21 mouse cellular contexts compared by ENCODE assay signal in genomic region chr1:128790881-128791280, GRCm38 (mm10).
A peak's percentile ranks its signal among the peaks of the same experiment; 100 is the strongest.
DNase-seq lines count a peak whose midpoint lies in the region; ATAC-seq and TF ChIP-seq lines count a peak whose summit lies in the region.
"Had no signal": no experiment of that assay in that cellular context is flagged by ENCODE, and none has a peak within 500 bp of the region (broad histone marks: within the 10 kb centered on the region; RNA-seq: fewer than 3 reads in every experiment).

No protein-coding gene starts in this region.

- peaks cover 3% of the 10 kb centered on the region; the same call in 1 of the 2 replicates for H3K4me1 ChIP-seq in forebrain, embryonic 11.5 days (replicated peaks; ENCODE audit: control insufficient read depth, insufficient read depth, low read length)
- H3K4me1 ChIP-seq in forebrain, postnatal 0 days (ENCODE audit: insufficient read depth): no peaks in the 10 kb centered on the region
- H3K4me1 ChIP-seq: intestine, embryonic 15.5 days had no signal

- no peak overlapping the region for H3K27ac ChIP-seq in forebrain, embryonic 11.5 days (ENCODE audit: low read depth, low read length)
- no peak overlapping the region for H3K27ac ChIP-seq in forebrain, postnatal 0 days (ENCODE audit: low read depth, low read length)
- H3K27ac ChIP-seq: hindbrain, embryonic 13.5 days; intestine, embryonic 15.5 days; midbrain, embryonic 12.5 days had no signal

- peak; percentile 37 for DNase-seq in forebrain, embryonic 11.5 days (ENCODE audit: low spot score)
- DNase-seq in forebrain, postnatal 0 days: no peak
- peak; percentile 57 for DNase-seq in 416B (ENCODE audit: low read depth)
- peak; percentile 59 for DNase-seq in thymus, postnatal 0 days (ENCODE audit: low spot score)
- no peak for DNase-seq in cerebellum, adult 9-11 months
- DNase-seq in cerebellum, adult 11 months: no peak
- DNase-seq: adrenal gland, postnatal 14 days; cerebellum, postnatal 10 days; embryo, embryonic 11 days; gastrocnemius, postnatal 36 days; heart, postnatal 36 days; kidney, adult 8-10 months; kidney, postnatal 10 days; liver, postnatal 0 days; lung, postnatal 10 days had no signal

- no peaks in the 10 kb centered on the region for H3K27me3 ChIP-seq in forebrain, embryonic 11.5 days (ENCODE audit: control insufficient read depth, insufficient read depth, low read length)
- no peaks in the 10 kb centered on the region for H3K27me3 ChIP-seq in forebrain, postnatal 0 days (ENCODE audit: insufficient read depth, low read length)
- H3K27me3 ChIP-seq: hindbrain, embryonic 13.5 days; intestine, embryonic 15.5 days; midbrain, embryonic 12.5 days had no signal

- no peak overlapping the region for H3K4me2 ChIP-seq in forebrain, embryonic 11.5 days (ENCODE audit: low read depth, low read length, severe bottlenecking)
- no peak overlapping the region for H3K4me2 ChIP-seq in forebrain, postnatal 0 days (ENCODE audit: low read depth)
- H3K4me2 ChIP-seq: hindbrain, embryonic 13.5 days; intestine, embryonic 15.5 days; liver, embryonic 11.5 days; midbrain, embryonic 12.5 days had no signal

- no peaks in the 10 kb centered on the region for H3K9me3 ChIP-seq in forebrain, embryonic 11.5 days (ENCODE audit: control insufficient read depth, low read length)
- H3K9me3 ChIP-seq in forebrain, postnatal 0 days (ENCODE audit: low read length): no peaks in the 10 kb centered on the region
- H3K9me3 ChIP-seq: hindbrain, embryonic 13.5 days; intestine, embryonic 15.5 days; midbrain, embryonic 12.5 days had no signal

- no peak for TF ChIP-seq CTCF in forebrain, postnatal 0 days (IDR thresholded peaks at IDR 0.05; ENCODE audit: low read depth)

- WGBS in forebrain, embryonic 11.5 days: 86% methylated on average over 6 of the region's 6 CpGs
- WGBS in forebrain, postnatal 0 days: 90% methylated on average over 6 of the region's 6 CpGs

- H3K4me3 ChIP-seq in forebrain, embryonic 11.5 days (ENCODE audit: low read depth, low read length): no peak overlapping the region
- H3K4me3 ChIP-seq in forebrain, postnatal 0 days (ENCODE audit: low read depth, low read length): no peak overlapping the region
- H3K4me3 ChIP-seq: hindbrain, embryonic 13.5 days; intestine, embryonic 15.5 days; midbrain, embryonic 12.5 days had no signal

- H3K36me3 ChIP-seq in forebrain, embryonic 11.5 days (ENCODE audit: control insufficient read depth, insufficient read depth, low read length): no peaks in the 10 kb centered on the region
- H3K36me3 ChIP-seq in forebrain, postnatal 0 days (ENCODE audit: insufficient read depth): no peaks in the 10 kb centered on the region
- H3K36me3 ChIP-seq: hindbrain, embryonic 13.5 days; intestine, embryonic 15.5 days; midbrain, embryonic 12.5 days had no signal

- no peak for ATAC-seq in forebrain, embryonic 11.5 days (replicated peaks; ENCODE audit: low FRiP score)
- ATAC-seq in forebrain, postnatal 0 days: no peak
- ATAC-seq in activated CD4-positive, CD25-positive, alpha-beta regulatory T cell, adult 4 months: peak; percentile 41
- ATAC-seq in megakaryocyte-erythroid progenitor cell, adult 5-6 weeks (replicated peaks; ENCODE audit: low FRiP score, low TSS enrichment, poor library complexity, severe bottlenecking): no peak
- ATAC-seq: intestine, embryonic 15.5 days; liver, postnatal 0 days had no signal

- H3K9ac ChIP-seq in forebrain, embryonic 11.5 days (ENCODE audit: low read length): no peak overlapping the region
- H3K9ac ChIP-seq in forebrain, postnatal 0 days: no peak overlapping the region
- H3K9ac ChIP-seq: hindbrain, embryonic 13.5 days; intestine, embryonic 15.5 days; liver, postnatal 0 days; midbrain, embryonic 12.5 days had no signal

Comparison
In these comparisons a context has a peak if more than half of its experiments do, and no peak if none do; other contexts are left out.
1. DNase-seq: peak in forebrain, embryonic 11.5 days (single experiment), 416B (single experiment) and thymus, postnatal 0 days (single experiment); none in forebrain, postnatal 0 days (single experiment), cerebellum, adult 9-11 months (single experiment) and cerebellum, adult 11 months (single experiment).